Mouse (Mus musculus) spleen, embryonic (tissue): ENCODE measurements around the gene Oxt.

Source experiments
- CTCF ChIA-PET: fragments of 350-600 bp; sonication (Branson Sonifier 250); formaldehyde crosslinking; loops from one replicate; lab custom pipeline; 2022; lab: Charles Lee

The Oxt gene

DNA sequence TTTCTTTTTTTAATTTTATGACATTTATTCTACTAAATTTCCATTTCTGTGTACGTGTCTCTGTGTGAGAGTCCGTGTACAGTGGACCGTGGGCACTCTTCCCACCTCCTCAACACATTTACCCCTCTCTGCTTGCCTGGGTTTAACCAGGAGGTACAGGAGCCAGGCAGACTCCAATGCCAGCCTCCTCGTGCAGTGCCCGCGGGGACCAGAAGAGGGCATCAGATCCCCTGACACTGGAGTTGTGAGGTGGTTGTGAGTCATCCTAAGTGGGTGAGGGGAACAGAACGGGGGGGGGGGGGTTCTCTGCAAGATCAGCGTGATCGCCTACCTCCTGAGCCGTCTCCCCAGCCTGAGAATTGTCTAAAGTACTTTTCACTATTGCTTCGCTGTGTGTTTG is 2.2 kb downstream of the Oxt start:
- CTCF ChIA-PET = interaction anchor here (0.7 kb wide), 1 partner anchor 91 kb away, joined by 3 read pairs; no protein-coding TSS in a partner anchor

DNA sequence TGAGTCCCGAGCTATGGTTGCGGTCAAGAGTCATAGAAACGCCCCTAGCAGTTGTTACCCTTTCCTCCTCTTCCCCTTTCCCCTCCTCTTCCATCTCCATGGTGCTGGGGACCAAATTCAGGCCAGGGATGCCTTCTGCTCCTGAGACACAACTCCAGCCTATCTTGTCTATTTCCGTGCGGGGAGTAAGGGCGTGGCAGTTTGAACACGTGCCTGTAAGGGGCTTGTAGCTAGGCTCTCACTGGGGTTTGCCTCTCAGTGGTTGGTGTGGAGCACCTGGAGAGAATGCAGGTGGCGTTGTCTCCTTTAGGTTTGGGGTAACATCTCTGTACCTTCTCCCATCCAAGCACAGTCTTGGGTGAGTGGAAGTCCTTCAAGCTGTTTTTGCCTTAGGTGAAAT is 3.8 kb downstream of the Oxt start:
- CTCF ChIA-PET = no interaction called here

DNA sequence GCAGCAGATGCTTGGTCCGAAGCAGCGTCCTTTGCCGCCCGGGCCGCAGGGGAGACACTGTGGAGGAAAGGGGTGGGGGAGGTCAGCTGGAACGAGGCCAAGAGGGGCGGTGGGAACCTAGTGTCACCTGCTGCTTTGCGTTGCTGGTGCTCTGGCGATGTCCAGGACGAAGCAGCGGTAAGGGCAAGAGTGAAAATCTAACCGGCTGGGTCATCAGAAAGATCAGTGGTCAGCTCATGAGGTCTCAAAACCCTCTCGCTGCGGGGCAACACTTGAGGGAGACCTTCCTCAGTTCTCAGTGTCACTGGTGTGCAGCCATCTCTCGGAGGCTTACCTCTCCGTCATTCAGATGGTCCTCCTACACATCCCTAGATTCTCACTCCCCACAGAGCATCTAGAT is 5.2 kb downstream of the Oxt start:
- CTCF ChIA-PET = interaction anchor here (0.7 kb wide), 1 partner anchor 187 kb away, joined by 3 read pairs; no protein-coding TSS in a partner anchor

DNA sequence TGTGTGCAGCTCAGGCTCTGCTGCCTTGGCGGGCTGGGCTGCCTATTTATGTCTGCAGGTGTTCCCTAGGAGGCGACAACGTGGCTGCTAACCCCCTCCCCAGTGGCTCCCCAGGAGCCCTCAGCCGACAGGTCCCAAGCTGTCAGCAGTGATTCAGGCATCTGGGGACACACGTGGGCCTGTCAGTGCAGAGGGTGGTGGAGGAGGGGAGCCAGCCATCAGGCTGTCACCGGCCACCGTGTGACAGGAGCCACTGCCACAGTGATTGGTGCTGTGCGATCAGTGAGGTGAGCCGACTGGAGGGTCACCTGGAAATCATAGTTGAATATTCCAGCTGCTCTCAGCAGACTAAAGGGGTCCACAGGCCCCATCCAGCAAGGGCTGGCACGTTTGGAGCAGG is 6.6 kb downstream of the Oxt start, which contains the start of gene Avp:
Avp (minus strand) TSS at position 3 of the 400 bp plus-strand sequence.
- CTCF ChIA-PET = no interaction called here

DNA sequence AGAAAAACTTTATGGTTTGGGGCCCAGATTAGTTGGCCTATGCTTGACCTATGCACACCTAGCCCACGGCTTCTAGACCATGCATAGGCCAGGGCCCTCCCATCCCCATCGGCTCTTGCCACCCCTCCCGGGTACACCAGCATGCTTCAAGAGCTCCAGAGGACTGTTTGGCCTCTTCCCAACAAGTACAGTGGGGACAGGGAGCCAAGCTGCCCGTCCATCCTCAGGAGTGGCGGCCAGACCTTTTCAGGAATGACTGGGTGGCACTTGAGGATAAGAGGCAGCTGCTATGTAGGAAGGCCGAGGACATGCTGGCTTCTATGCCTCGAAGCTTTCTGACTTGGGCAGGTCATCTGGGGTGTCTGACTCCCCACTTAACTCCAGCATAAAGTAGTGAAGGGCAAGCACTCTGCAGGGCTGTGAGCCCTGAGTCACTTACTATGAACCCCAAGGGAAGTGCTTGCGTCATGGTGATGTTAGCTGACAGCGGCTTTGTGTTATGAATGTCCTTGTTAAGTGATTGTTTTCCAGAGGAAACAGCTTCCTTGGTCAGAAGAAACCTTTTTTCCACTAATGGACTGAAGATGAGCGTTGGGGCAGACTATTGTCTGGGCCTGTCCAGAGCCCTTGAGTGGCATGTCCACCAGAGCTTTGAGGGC is 8.1 kb downstream of the Oxt start:
- CTCF ChIA-PET = no interaction called here

DNA sequence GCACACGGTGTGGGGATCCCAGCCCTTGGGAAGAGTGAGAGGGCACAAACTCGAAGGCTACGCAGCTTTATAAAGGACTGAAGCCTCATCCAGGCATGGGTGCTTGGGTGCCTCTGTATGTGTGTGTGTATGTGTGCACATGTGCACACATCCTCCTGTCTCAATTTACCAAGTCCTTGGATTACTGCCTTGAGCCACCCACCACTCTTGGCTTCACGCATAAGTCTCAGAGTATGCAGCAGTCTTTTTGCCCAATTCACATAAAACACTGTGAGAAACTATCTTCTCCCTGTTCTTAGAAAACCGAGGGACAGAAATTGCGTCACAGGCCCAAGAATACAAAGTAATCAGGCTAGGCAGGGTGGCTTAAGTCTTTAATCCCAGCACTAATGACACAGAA is 10.0 kb downstream of the Oxt start:
- CTCF ChIA-PET = no interaction called here

DNA sequence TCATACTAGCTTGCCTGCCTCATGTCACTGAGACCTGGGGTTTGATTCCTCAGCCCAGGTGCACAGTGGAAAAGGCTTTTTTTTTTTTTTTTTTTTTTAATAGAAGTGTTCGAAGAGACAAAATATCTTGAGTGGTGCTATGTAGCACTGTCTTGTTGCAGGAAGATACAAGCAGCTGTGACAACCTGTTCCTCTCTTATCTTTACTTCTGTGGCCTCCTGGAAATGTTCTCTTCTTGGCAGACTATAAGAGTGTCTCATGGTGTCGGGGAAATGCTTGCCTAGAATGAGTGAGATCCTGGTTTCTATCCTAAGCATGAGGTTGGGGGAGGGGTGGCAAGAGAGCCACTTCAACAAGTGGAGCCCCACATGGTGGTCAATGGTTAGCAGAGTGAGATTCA is 12.4 kb downstream of the Oxt start:
- CTCF ChIA-PET = no interaction called here

DNA sequence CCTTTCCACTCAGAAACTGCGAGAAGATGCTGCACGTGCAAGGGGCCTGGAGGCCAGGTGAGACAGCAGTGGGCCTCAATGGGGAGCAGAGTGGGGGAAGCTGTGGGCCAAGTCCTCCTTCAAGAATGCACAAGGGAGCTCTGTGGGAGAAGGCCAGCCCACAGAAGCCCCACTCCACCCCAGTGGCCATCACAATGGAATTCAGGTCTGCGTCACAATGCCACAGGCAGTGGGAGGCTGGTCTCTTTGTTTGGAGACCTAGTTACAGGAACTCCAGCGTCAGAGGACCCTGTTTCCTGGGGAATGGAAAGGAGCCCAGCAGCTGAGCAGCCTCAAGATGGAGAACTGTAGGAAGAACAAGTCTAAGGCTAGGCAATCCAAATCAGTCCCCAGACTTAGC is 13.2 kb downstream of the Oxt start:
- CTCF ChIA-PET = no interaction called here

DNA sequence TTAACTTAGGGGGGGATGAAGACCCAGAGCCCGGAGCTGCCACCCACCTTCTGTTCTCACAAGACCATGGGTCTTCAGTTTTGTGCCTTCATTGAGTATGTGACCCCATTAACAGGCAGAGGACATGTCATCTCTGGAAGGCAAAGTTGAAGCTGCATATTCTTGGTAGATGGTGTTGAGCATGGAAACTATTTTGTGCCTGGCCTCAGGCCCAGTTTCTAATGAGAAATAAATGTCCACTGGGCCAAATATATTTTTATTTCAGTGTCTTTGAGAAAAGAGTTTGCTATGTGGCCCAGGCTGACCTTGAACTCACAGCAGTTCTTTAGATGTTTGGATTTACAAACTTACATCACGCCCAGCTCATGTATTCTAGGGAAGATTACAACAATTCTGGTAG is 13.8 kb downstream of the Oxt start:
- CTCF ChIA-PET = no interaction called here

DNA sequence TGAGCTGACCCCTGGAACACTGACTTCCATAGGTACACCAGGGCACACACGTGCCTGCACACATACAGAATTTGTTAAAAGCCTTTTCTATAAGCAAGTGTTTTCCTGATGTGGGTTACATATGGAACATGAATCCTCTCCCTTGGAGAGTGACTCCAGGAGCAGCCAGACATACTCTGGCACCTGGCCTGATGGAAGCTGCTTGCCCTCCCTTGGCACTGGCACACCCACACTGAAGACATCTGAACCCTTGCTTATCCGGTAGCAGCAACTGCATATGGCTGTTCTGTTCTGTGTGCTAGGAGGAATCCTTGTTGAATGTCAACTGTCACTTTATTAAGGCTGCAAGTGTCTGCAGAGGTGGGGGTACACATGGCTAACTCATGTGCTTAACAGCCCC is 15.0 kb downstream of the Oxt start:
- CTCF ChIA-PET = no interaction called here

DNA sequence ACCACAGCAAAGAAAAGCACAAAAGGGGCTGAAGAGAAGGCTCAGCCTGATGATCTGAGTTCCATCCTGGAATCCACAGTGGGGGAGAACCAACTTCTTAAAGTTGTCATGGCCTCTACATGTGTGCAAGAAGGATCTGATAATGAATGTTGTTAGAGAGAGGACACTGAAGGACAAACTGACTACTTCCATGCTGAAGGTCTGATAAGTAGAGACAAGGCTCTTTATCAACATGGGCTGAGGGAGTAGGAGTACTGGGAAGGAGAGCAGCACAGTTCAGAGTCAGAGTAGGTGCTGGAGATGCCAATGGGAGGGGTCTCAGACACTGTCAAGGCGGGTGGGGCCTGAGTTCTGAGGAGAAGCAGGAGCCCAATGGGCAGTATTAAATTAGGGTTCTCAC is 19.6 kb downstream of the Oxt start:
- CTCF ChIA-PET = no interaction called here

DNA sequence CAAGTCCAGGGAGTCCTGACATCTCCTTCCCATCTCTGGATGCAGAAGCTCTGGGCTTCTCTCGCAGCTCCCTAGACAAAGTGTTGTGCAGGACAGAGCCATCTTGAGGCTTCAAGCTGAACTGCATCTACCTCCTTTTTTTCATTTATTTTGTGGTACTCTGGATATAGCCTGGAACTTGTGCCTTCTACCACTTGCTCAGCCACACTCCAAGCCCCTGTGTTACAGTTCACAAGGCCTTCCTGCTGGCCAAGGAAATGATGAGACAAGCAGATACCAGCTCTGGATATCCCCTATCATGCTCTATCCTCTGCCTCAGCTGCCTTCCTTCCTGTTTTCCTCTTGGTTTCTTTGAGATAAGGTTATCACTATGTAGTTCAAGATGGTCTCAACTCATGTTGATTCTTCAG is 21.6 kb downstream of the Oxt start:
- CTCF ChIA-PET = interaction anchor here (1.0 kb wide), 1 partner anchor 209 kb away, joined by 3 read pairs; no protein-coding TSS in a partner anchor

DNA sequence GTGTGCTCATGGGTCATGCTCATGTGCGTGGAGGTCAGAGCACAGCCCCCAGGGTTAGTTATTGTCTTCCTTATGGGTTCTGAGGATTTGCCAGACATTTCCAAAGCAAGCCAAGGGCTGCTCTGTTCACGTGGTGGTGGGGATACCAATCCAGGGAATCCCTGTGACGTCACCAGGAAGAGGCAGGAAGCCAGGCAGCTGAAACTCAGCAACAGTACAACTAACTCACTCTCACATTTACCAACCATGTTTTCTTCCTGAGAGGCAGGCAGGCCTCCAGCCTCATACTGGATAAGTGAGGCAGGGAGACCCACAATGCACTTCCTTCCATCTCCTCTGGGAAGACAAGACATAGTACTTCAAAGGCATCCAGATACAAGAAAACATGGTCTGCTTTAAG is 22.4 kb downstream of the Oxt start:
- CTCF ChIA-PET = no interaction called here

DNA sequence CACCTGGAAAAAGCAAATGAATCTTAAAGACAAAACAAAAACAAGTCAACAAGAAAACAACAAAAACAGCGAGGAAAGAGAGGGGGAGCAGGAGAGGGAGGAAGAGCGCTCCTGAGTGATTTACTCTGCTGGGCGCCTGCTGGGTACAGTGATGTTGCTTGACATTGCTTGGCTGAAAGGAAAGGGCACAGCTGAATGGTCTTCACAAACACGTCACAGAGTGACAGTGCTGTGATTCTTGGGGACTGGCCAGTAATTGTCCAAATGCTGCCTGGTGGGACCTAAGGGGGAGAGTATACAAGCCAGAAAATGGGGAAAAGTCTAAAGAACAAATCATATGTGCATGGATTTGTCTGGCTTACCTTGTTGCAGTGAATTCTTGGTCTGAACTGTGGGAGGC is 26.2 kb downstream of the Oxt start:
- CTCF ChIA-PET = no interaction called here

DNA sequence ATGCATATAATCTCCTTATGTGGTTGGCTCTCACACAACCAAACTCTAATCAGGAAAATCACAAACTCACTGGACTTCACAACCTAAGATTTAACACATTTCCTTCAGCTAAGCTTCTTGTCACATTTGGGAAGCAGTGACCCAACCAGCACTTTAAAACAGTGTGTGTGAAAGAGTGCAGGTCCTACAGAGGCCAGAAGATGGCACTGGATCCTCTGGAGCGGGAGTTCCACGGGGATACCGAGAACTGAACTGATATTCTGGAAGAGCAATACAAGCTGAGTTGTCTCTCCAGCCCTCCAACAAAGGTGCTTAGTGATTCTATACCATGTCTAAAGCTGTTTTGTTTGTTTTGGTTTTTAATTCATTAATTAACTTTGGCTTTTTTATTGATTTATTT is 37.1 kb downstream of the Oxt start:
- CTCF ChIA-PET = no interaction called here

DNA sequence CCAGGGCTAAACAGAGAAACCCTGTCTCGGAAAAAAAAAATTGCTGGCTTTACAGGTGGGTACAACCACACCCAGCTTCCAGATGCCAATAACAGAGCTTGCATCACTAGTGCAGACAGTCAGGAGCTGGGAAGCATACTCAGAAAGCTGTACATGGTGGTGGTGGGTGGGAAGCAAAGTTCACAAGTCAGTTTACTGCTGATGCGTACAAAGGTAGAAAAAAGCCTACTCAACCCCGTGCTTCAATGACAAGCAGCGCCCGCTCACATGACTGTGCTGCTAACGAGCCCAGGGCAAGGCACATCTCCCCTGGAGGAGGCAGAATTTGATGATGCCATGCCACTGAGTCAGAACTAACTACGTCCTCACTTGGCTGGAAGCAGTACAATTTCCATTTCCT is 43.0 kb downstream of the Oxt start:
- CTCF ChIA-PET = interaction anchor here (1.0 kb wide), 1 partner anchor 30 kb away, joined by 3 read pairs; no protein-coding TSS in a partner anchor
